Mouse (Mus musculus): ENCODE results near the gene Xrcc5.

GRCm38 (mm10) chr1:72316409-72316808, 9.2 kb downstream of the Xrcc5 start:
- TF ChIP-seq CTCF (IDR thresholded peaks at IDR 0.05; ENCODE audit: low read depth, low read length) = no peak
- no peak for TF ChIP-seq EP300 (IDR thresholded peaks at IDR 0.05; ENCODE audit: insufficient read depth, low read depth, low read length)
